Comparison of ENCODE assay signal across 7 mouse cellular contexts in genomic region chr7:73371587-73372321, GRCm38 (mm10). TPM values are rescaled to one million over a fixed set of nuclear protein-coding genes. Genes with fewer than 3 reads are reported as not detected.
DNase-seq lines count a peak whose midpoint lies in the region; ATAC-seq and TF ChIP-seq lines count a peak whose summit lies in the region.

No protein-coding gene starts in this region.

- no peaks in the 10 kb centered on the region for H3K27me3 ChIP-seq in C2C12 (ENCODE audit: control insufficient read depth, insufficient read depth, insufficient read length)
- peaks cover 61% of the 10 kb centered on the region for H3K27me3 ChIP-seq in liver, embryonic 11.5 days (replicated peaks; ENCODE audit: control insufficient read depth, insufficient read depth, low read length)

- peak; percentile 58 for DNase-seq in ES-CJ7 (ENCODE audit: low read depth, low spot score)
- peak; percentile 71 for DNase-seq in gastrocnemius, postnatal 14 days
- DNase-seq in liver, embryonic 11.5 days (ENCODE audit: low spot score), result no peak
- no peak for DNase-seq in cerebellum, postnatal 4 days (ENCODE audit: low spot score in 2 of 2)
- DNase-seq in embryo, embryonic 9.5 days (ENCODE audit: extremely low spot score), result no peak
- DNase-seq in right cerebral cortex, postnatal 10 days (ENCODE audit: low spot score in 2 of 2), result no peak

- H3ac ChIP-seq in C2C12 (ENCODE audit: control insufficient read depth, insufficient read length, low read depth), result no peak overlapping the region

- H3K9me3 ChIP-seq in liver, embryonic 11.5 days (ENCODE audit: control insufficient read depth, low read length), result no peaks in the 10 kb centered on the region

- intact Hi-C loops in gastrocnemius, postnatal 14 days (cut with DNase I; ENCODE audit: low total_unique reads), result no loop called here

- no peak overlapping the region for H3K27ac ChIP-seq in liver, embryonic 11.5 days (ENCODE audit: low read depth, low read length)

- H3K4me2 ChIP-seq in liver, embryonic 11.5 days, result peak overlapping the region; percentile 61

- no peak for ATAC-seq in liver, embryonic 11.5 days (replicated peaks; ENCODE audit: low FRiP score)

- TF ChIP-seq CTCF in C2C12 (IDR thresholded peaks at IDR 0.05; ENCODE audit: control insufficient read depth, insufficient read depth, insufficient read length), result no peak

- no peaks in the 10 kb centered on the region for H3K79me2 ChIP-seq in C2C12 (ENCODE audit: control insufficient read depth, insufficient read depth)

- no peaks in the 10 kb centered on the region for H3K79me3 ChIP-seq in C2C12 (ENCODE audit: low read depth)

- H3K4me3 ChIP-seq in C2C12 (ENCODE audit: insufficient read depth, poor library complexity, severe bottlenecking), result no peak overlapping the region
- H3K4me3 ChIP-seq in liver, embryonic 11.5 days (ENCODE audit: low read depth, low read length), result no peak overlapping the region

- H3K36me3 ChIP-seq in C2C12 (ENCODE audit: control insufficient read depth, insufficient read depth), result no peaks in the 10 kb centered on the region
- no peaks in the 10 kb centered on the region for H3K36me3 ChIP-seq in liver, embryonic 11.5 days (ENCODE audit: control insufficient read depth, insufficient read depth, low read length)

- WGBS in liver, embryonic 11.5 days, result 34% methylated on average over 10 of the region's 10 CpGs

- peaks cover 5% of the 10 kb centered on the region; the same call in 1 of the 2 replicates for H3K4me1 ChIP-seq in liver, embryonic 11.5 days (replicated peaks; ENCODE audit: control insufficient read depth, insufficient read depth, low read length)

- H3K9ac ChIP-seq in liver, embryonic 11.5 days (ENCODE audit: low read depth, low read length), result no peak overlapping the region

TF ChIP-seq in C2C12, 6 proteins besides CTCF, POLR2A, EP300 and RAD21:
- TF ChIP-seq MYOD1 (IDR thresholded peaks at IDR 0.05; ENCODE audit: control insufficient read depth, insufficient read length, low read depth) (peak; percentile 51), CEBPB (IDR thresholded peaks at IDR 0.05; ENCODE audit: low read depth) (no peak), MYOG (IDR thresholded peaks at IDR 0.05; ENCODE audit: control insufficient read depth, extremely low read depth, insufficient read length) (no peak), FOSL1 (IDR thresholded peaks at IDR 0.05; ENCODE audit: insufficient read depth, low read length, poor library complexity, severe bottlenecking) (no peak)
TF ChIP-seq in C2C12: peak in this region for 1.

RNA-seq across cellular contexts. Expression of gene Rgma, which starts 3.6 kb away (rescaled TPM):
- 1.4 TPM for polyA plus RNA-seq in C2C12 (2012; fragmentation: generic; extraction: Trizol)
- total RNA-seq in gastrocnemius, postnatal 14 days (2021), result 10 to 100 TPM; 53.4 to 73.5 TPM
- 2.8 and 3.0 TPM in 2 replicates for polyA plus RNA-seq in liver, embryonic 11.5 days (2014; fragmentation: Nextera tagmentation; extraction: Ambion mirVana)

Comparison
In these comparisons a context has a peak if more than half of its experiments do, and no peak if none do; other contexts are left out.
1. DNase-seq: peak in ES-CJ7 (single experiment) and gastrocnemius, postnatal 14 days (single experiment); none in liver, embryonic 11.5 days (single experiment), cerebellum, postnatal 4 days (0 of 2), embryo, embryonic 9.5 days (single experiment) and right cerebral cortex, postnatal 10 days (0 of 2).